Mouse (Mus musculus): ENCODE measurements at regions not wholly inside any gene's neighbourhood (a gene's known extent, or its start where the extent isn't known, plus 50 kb on each side); places are given as distances from the start of the nearest gene placed in this dataset.
A peak's percentile ranks its signal among the peaks of the same experiment; 100 is the strongest.

GRCm38 (mm10) chr16:62356349-62356748, 430.3 kb downstream of the Nsun3 start:
- 33% methylated on average over 3 of the region's 3 CpGs for WGBS
- Histone ChIP-seq H3K4me1 (ENCODE audit: insufficient read depth) (no peaks in the 10 kb centered on the region), H3K9ac (no peak overlapping the region), H3K27me3 (ENCODE audit: insufficient read depth, low read length) (no peaks in the 10 kb centered on the region), H3K27ac (ENCODE audit: low read depth, low read length) (0 out of 2 replicates have a peak overlapping the region, but pooled peaks have one; percentile 62), H3K4me3 (ENCODE audit: low read depth, low read length) (no peak overlapping the region), H3K9me3 (ENCODE audit: low read length) (no peaks in the 10 kb centered on the region), H3K36me3 (ENCODE audit: insufficient read depth) (no peaks in the 10 kb centered on the region), H3K4me2 (ENCODE audit: low read depth) (no peak overlapping the region)
- no peak for TF ChIP-seq CTCF (IDR thresholded peaks at IDR 0.05; ENCODE audit: low read depth)
- ATAC-seq (no peak), DNase-seq (no peak)

GRCm38 (mm10) chr16:62355830-62356270, 430.8 kb downstream of the Nsun3 start:
- H3K9me3 ChIP-seq (ENCODE audit: low read length) = no peaks in the 10 kb centered on the region
- H3K4me2 ChIP-seq (ENCODE audit: low read depth) = peak overlapping the region; percentile 23; the same call in 1 of the 2 replicates
- DNase-seq (peak; percentile 66), ATAC-seq (peak; percentile 98)
- H3K4me3 ChIP-seq (ENCODE audit: low read depth, low read length) = no peak overlapping the region
- TF ChIP-seq CTCF (IDR thresholded peaks at IDR 0.05; ENCODE audit: low read depth) = no peak
- WGBS = 8% methylated on average over 8 of the region's 8 CpGs
- H3K36me3 ChIP-seq (ENCODE audit: insufficient read depth) = no peaks in the 10 kb centered on the region
- H3K9ac ChIP-seq = no peak overlapping the region
- H3K27me3 ChIP-seq (ENCODE audit: insufficient read depth, low read length) = no peaks in the 10 kb centered on the region
- peak overlapping the region; percentile 62; the same call in 1 of the 2 replicates for H3K27ac ChIP-seq (ENCODE audit: low read depth, low read length)
- H3K4me1 ChIP-seq (ENCODE audit: insufficient read depth) = no peaks in the 10 kb centered on the region

GRCm38 (mm10) chr16:62327378-62328036, 459.1 kb downstream of the Nsun3 start:
- H3K9ac ChIP-seq = no peak overlapping the region
- H3K4me2 ChIP-seq (ENCODE audit: low read depth) = no peak overlapping the region
- H3K4me1 ChIP-seq (ENCODE audit: insufficient read depth) = no peaks in the 10 kb centered on the region
- no peaks in the 10 kb centered on the region for H3K27me3 ChIP-seq (ENCODE audit: insufficient read depth, low read length)
- no peaks in the 10 kb centered on the region for H3K36me3 ChIP-seq (ENCODE audit: insufficient read depth)
- ATAC-seq (no peak), DNase-seq (no peak)
- no peak overlapping the region for H3K27ac ChIP-seq (ENCODE audit: low read depth, low read length)
- H3K4me3 ChIP-seq (ENCODE audit: low read depth, low read length) = no peak overlapping the region
- WGBS = 29% methylated on average over 5 of the region's 5 CpGs
- TF ChIP-seq CTCF (IDR thresholded peaks at IDR 0.05; ENCODE audit: low read depth) = no peak
- H3K9me3 ChIP-seq (ENCODE audit: low read length) = no peaks in the 10 kb centered on the region

- no peak for ATAC-seq
- TF ChIP-seq CTCF (IDR thresholded peaks at IDR 0.05; ENCODE audit: low read depth) = no peak
- no peaks in the 10 kb centered on the region for H3K4me1 ChIP-seq (ENCODE audit: insufficient read depth)
Measured at GRCm38 (mm10) chr16:62325534-62326244, 460.9 kb downstream of the Nsun3 start.

GRCm38 (mm10) chr16:62322809-62323208, 463.8 kb downstream of the Nsun3 start:
- no peak overlapping the region for H3K9ac ChIP-seq
- no peaks in the 10 kb centered on the region for H3K4me1 ChIP-seq (ENCODE audit: insufficient read depth)
- H3K27ac ChIP-seq (ENCODE audit: low read depth, low read length) = no peak overlapping the region
- no peaks in the 10 kb centered on the region for H3K9me3 ChIP-seq (ENCODE audit: low read length)
- WGBS = 85% methylated on average over 1 of the region's 1 CpGs
- H3K36me3 ChIP-seq (ENCODE audit: insufficient read depth) = no peaks in the 10 kb centered on the region
- no peak overlapping the region for H3K4me2 ChIP-seq (ENCODE audit: low read depth)
- no peaks in the 10 kb centered on the region for H3K27me3 ChIP-seq (ENCODE audit: insufficient read depth, low read length)
- DNase-seq (no peak), ATAC-seq (no peak)
- peak; percentile 24; the same call in 1 of the 2 replicates for TF ChIP-seq CTCF (IDR thresholded peaks at IDR 0.05; ENCODE audit: low read depth)
- H3K4me3 ChIP-seq (ENCODE audit: low read depth, low read length) = no peak overlapping the region

More at GRCm38 (mm10) chr16:62325534-62326244, 460.9 kb downstream of the Nsun3 start:
- no peaks in the 10 kb centered on the region for H3K27me3 ChIP-seq (ENCODE audit: insufficient read depth, low read length)
- no peaks in the 10 kb centered on the region for H3K36me3 ChIP-seq (ENCODE audit: insufficient read depth)
- 69% methylated on average over 3 of the region's 3 CpGs for WGBS
- H3K9me3 ChIP-seq (ENCODE audit: low read length) = no peaks in the 10 kb centered on the region
- H3K9ac ChIP-seq = no peak overlapping the region
- DNase-seq = no peak
- no peak overlapping the region for H3K4me3 ChIP-seq (ENCODE audit: low read depth, low read length)
- no peak overlapping the region for H3K4me2 ChIP-seq (ENCODE audit: low read depth)
- H3K27ac ChIP-seq (ENCODE audit: low read depth, low read length) = no peak overlapping the region

- no peak overlapping the region for H3K27ac ChIP-seq (ENCODE audit: low read depth, low read length)
- no peak for ATAC-seq
- H3K27me3 ChIP-seq (ENCODE audit: insufficient read depth, low read length) = no peaks in the 10 kb centered on the region
- no peaks in the 10 kb centered on the region for H3K36me3 ChIP-seq (ENCODE audit: insufficient read depth)
- 34% methylated on average over 3 of the region's 3 CpGs for WGBS
- H3K4me3 ChIP-seq (ENCODE audit: low read depth, low read length) = no peak overlapping the region
- peak; percentile 4 for DNase-seq
- no peak for TF ChIP-seq CTCF (IDR thresholded peaks at IDR 0.05; ENCODE audit: low read depth)
- H3K9ac ChIP-seq = no peak overlapping the region
- no peaks in the 10 kb centered on the region for H3K4me1 ChIP-seq (ENCODE audit: insufficient read depth)
- no peaks in the 10 kb centered on the region for H3K9me3 ChIP-seq (ENCODE audit: low read length)
- no peak overlapping the region for H3K4me2 ChIP-seq (ENCODE audit: low read depth)
Measured at GRCm38 (mm10) chr16:62288948-62289347, 497.7 kb downstream of the Nsun3 start.
